Mouse (Mus musculus) intestine, postnatal 0 days (tissue): ENCODE results near the gene Klra8. TPM values are rescaled to one million over a fixed set of nuclear protein-coding genes. Genes with fewer than 3 reads are reported as not detected.
"Not testable (repeated sequence)": the region's sequence is repeated elsewhere in the genome, so short reads cannot be mapped to it uniquely, and the experiment has no call there.

Experiments
- ATAC-seq: fragments of 200-750 bp; cut with Nextera tagmentation; 2 replicates; pipeline ENCODE4 v1.8.0; 2017; ENCODE audit warnings: mild to moderate bottlenecking, moderate TSS enrichment, moderate library complexity
- H3K27ac ChIP-seq: fragments of 300-500 bp; sonication (generic); 2 replicates; pipeline ENCODE4 v1.5.1; 2014; ENCODE audit warnings: mild to moderate bottlenecking, low read depth, low read length, moderate library complexity
- H3K27me3 ChIP-seq: fragments of 300-500 bp; sonication (generic); replicated peaks from 2 replicates; pipeline ENCODE4 v1.6.1; 2014; ENCODE audit warnings: low read length, mixed read lengths; ENCODE audit not compliant: control insufficient read depth, insufficient read depth
- H3K36me3 ChIP-seq: fragments of 300-500 bp; sonication (generic); 2 replicates; pipeline ENCODE4 v1.6.1; 2014; ENCODE audit warnings: mild to moderate bottlenecking, moderate library complexity; ENCODE audit not compliant: control insufficient read depth, insufficient read depth
- H3K4me1 ChIP-seq: fragments of 300-500 bp; sonication (generic); replicated peaks from 2 replicates; pipeline ENCODE4 v1.6.1; 2014; ENCODE audit warnings: antibody characterized with exemption, low read length, mixed read lengths; ENCODE audit not compliant: control insufficient read depth, insufficient read depth
- H3K4me2 ChIP-seq: fragments of 300-500 bp; sonication (generic); replicated peaks from 2 replicates; pipeline ENCODE4 v1.6.1; 2014; ENCODE audit warnings: low read depth, mild to moderate bottlenecking, moderate library complexity
- H3K4me3 ChIP-seq: fragments of 300-500 bp; sonication (generic); 2 replicates; pipeline ENCODE4 v1.5.1; 2014; ENCODE audit warnings: low read depth, low read length
- H3K9ac ChIP-seq: fragments of 300-500 bp; sonication (generic); 2 replicates; pipeline ENCODE4 v1.6.1; 2014; ENCODE audit warnings: mild to moderate bottlenecking, low read depth, low read length
- H3K9me3 ChIP-seq: fragments of 300-500 bp; sonication (generic); 2 replicates; pipeline ENCODE4 v1.6.1; 2016; ENCODE audit warnings: mixed run types; ENCODE audit not compliant: control insufficient read depth
- CTCF ChIP-seq: sonication (generic); IDR thresholded peaks from 2 replicates; pipeline ENCODE4 v1.5.1; 2016; ENCODE audit warnings: low read depth, mild to moderate bottlenecking, control low read depth, antibody characterized with exemption, moderate library complexity
- WGBS: fragments of 180-500 bp; shearing (Covaris S2); extraction: QIAGEN DNeasy Blood & Tissue Kit; methylation state at CpG from one replicate; pipeline ENCODE4 v1.1.7; 2014; 5-methylcytosine and 5-hydroxymethylcytosine counted together
- polyA plus RNA-seq: library from polyadenylated mRNA; unstranded; fragments of >200 nt; fragmentation: Nextera tagmentation; extraction: Ambion mirVana; gene quantifications from 2 replicates; pipeline ENCODE4 v1.2.1, GENCODE M21; 2015

Klra8 gene
- not detected in 2 replicates for polyA plus RNA-seq

DNA sequence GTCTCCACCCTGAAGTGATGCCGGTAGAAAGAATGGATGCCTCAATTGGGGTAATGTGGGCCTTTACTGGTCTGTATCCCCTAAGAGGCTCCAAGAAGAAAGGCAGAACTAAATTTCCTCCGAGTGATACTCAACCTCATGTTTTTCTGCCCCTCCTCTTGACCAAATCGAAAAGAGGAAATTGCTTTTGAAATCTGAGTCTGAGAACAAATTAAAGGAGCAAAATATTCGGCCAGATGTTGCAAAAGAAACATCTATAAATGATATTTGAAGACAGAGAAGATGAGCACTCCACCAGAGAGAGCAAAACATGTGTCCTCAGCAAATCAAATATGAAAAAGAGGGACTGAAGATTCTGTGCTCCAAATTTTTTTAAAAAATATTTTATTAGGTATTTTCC is at the start of gene Klra8:
TSS of gene Klra8 (minus strand) at position 101 of the 400 bp plus-strand sequence.
- H3K9ac ChIP-seq, H3K27me3 ChIP-seq, H3K36me3 ChIP-seq, H3K4me1 ChIP-seq, H3K27ac ChIP-seq, H3K4me2 ChIP-seq, H3K4me3 ChIP-seq, ATAC-seq, H3K9me3 ChIP-seq: not testable (repeated sequence)
- 67% methylated on average over 4 of the region's 4 CpGs for WGBS

DNA sequence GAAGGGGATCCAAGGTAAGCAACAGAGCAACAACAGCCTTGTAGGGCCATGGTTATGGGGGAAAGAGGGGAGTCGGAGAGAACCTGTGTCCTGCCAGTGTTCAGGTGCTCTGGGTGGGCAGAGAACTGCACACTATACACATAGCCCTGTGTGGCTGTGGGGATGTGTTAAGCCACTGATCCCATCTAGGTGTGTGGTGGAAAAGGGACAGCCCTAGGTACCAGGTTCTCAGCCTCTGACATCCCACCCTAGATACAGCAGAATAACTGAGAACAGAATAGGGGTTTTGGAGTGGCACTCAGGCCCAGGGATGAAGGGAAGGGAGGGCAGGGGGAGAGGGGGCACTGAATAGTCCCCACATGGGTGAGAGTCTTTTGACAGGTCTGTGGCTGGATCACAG is 19.2 kb downstream of the Klra8 start:
- ATAC-seq, result no peak
- H3K4me1 ChIP-seq, result no peaks in the 10 kb centered on the region
- WGBS, result 100% methylated on average over 1 of the region's 1 CpGs
- no peak overlapping the region for H3K4me3 ChIP-seq
- H3K27ac ChIP-seq, result no peak overlapping the region
- TF ChIP-seq CTCF, result no peak
- H3K4me2 ChIP-seq, result no peak overlapping the region
- no peaks in the 10 kb centered on the region for H3K27me3 ChIP-seq
- H3K9me3 ChIP-seq, result 0 out of 2 replicates have a peak, but pooled peaks cover 5% of the 10 kb centered on the region
- H3K36me3 ChIP-seq, result no peaks in the 10 kb centered on the region
- H3K9ac ChIP-seq, result no peak overlapping the region

- H3K9me3 ChIP-seq, ATAC-seq: not testable (repeated sequence)
Measured at GRCm38 (mm10) chr6:130102743-130103142, 27.0 kb downstream of the Klra8 start.

GRCm38 (mm10) chr6:130092336-130092948 is 37.3 kb downstream of the Klra8 start:
- Histone ChIP-seq H3K4me1 (no peaks in the 10 kb centered on the region), H3K4me3 (no peak overlapping the region), H3K36me3 (no peaks in the 10 kb centered on the region), H3K4me2 (no peak overlapping the region), H3K27ac (no peak overlapping the region), H3K9me3 (no peaks in the 10 kb centered on the region), H3K27me3 (no peaks in the 10 kb centered on the region), H3K9ac (no peak overlapping the region)
- TF ChIP-seq CTCF, result no peak
- WGBS, result 74% methylated on average over 5 of the region's 5 CpGs
- no peak for ATAC-seq

More at GRCm38 (mm10) chr6:130102743-130103142, 27.0 kb downstream of the Klra8 start:
- not testable (repeated sequence) for H3K36me3 ChIP-seq, H3K9ac ChIP-seq, H3K27ac ChIP-seq, H3K4me1 ChIP-seq, H3K27me3 ChIP-seq, H3K4me2 ChIP-seq, H3K4me3 ChIP-seq
- 91% methylated on average over 3 of the region's 3 CpGs for WGBS

DNA sequence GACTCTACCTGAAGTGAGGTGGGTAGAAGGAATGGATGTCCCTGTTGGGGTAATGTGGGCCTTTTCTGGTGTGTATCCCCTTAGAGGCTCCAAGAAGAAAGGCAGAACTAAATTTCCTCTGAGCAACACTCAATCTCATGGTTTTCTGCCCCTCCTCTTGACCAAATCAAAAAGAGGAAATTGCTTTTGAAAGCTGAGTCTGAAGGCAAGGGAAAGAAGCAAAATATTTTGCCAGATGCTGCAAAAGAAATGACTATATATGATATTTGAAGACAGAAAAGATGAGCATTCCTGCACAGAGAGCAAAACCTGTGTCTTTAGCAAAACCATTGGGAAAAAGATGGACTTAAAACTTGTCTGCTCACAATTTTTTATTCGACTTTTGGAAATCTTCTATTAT is 62.5 kb downstream of the Klra8 start, which contains the start of gene Klra4:
TSS of gene Klra4 (minus strand) at position 101 of the 400 bp plus-strand sequence.
- not testable (repeated sequence) for H3K27me3 ChIP-seq, ATAC-seq, H3K4me3 ChIP-seq, H3K36me3 ChIP-seq, H3K9ac ChIP-seq, H3K27ac ChIP-seq, H3K4me1 ChIP-seq, H3K4me2 ChIP-seq, H3K9me3 ChIP-seq
- 60% methylated on average over 1 of the region's 1 CpGs for WGBS

Other genes starting within 250 kb of the Klra8 start
- gene Klra5, start 212.2 kb downstream of the Klra8 start, polyA plus RNA-seq, result 0.48 TPM in 1 of 2 replicates, not detected in the other
- not detected in 2 replicates for gene Klra6, start 102.9 kb downstream of the Klra8 start, polyA plus RNA-seq
- gene Klra4, start 62.6 kb downstream of the Klra8 start, polyA plus RNA-seq, result not detected in 2 replicates
- gene Klra9, start 63.2 kb upstream of the Klra8 start, polyA plus RNA-seq, result not detected in 2 replicates
- gene Klra7, start 103.4 kb upstream of the Klra8 start, polyA plus RNA-seq, result not detected in 2 replicates
- not detected in 2 replicates for gene Klra10, start 152.0 kb upstream of the Klra8 start, polyA plus RNA-seq
- not detected in 2 replicates for gene Klra3, start 207.7 kb upstream of the Klra8 start, polyA plus RNA-seq